Comparison of ENCODE assay signal across 28 mouse cellular contexts in the genomic region with DNA sequence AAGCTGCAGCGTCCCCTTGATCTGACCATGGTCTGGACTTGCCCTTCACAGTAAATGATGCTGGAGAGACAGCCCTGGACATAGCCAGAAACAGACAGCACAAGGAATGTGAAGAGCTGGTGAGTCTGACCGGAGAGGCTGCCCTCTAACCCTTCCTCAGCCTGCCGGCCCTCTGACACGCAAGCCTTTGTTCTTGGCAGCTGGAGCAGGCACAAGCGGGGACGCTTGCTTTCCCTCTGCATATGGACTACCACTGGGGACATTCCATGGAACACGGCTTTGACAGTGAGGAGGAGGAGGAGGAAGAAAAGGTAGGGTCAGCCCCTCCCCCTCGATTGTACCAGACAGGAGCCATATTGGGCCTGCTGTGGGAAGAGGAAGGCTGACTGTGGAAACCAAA. TPM values are rescaled to one million over a fixed set of nuclear protein-coding genes. Genes with fewer than 3 reads are reported as not detected.
DNase-seq lines count a peak whose midpoint lies in the region; ATAC-seq lines count a peak whose summit lies in the region.
"Had no signal": no experiment of that assay in that cellular context is flagged by ENCODE, and none has a peak within 500 bp of the region (broad histone marks: within the 10 kb centered on the region; RNA-seq: fewer than 3 reads in every experiment).

No protein-coding gene starts in this region.

- H3K9ac ChIP-seq in hindbrain, embryonic 14.5 days: no peak overlapping the region
- H3K9ac ChIP-seq: heart, embryonic 13.5 days; hindbrain, embryonic 12.5 days; intestine, embryonic 15.5 days had no signal

- no peak overlapping the region for H3K4me2 ChIP-seq in hindbrain, embryonic 14.5 days (replicated peaks)
- H3K4me2 ChIP-seq: heart, embryonic 13.5 days; hindbrain, embryonic 12.5 days; intestine, embryonic 15.5 days had no signal

- peak; percentile 72 for DNase-seq in hindbrain, embryonic 10.5 days (ENCODE audit: low spot score)
- DNase-seq in hindbrain, embryonic 14.5 days (ENCODE audit: low spot score): no peak
- DNase-seq in embryo, embryonic 10.5 days (ENCODE audit: low spot score): peak; percentile 50
- peak; percentile 41 for DNase-seq in embryonic facial prominence, embryonic 10.5 days (ENCODE audit: low spot score)
- no peak for DNase-seq in adrenal gland, postnatal 4 days (ENCODE audit: low spot score in 2 of 2)
- DNase-seq in frontal cortex, adult 2 months (ENCODE audit: extremely low spot score in 1 of 2, low spot score in 1 of 2): no peak
- DNase-seq: adrenal gland, postnatal 10 days; adrenal gland, postnatal 36 days; cerebellum, adult 11 months; cerebellum, adult 2 months; cerebellum, adult 9-11 months; gastrocnemius, postnatal 10 days; gastrocnemius, postnatal 36 days; heart, adult 2 months; heart, postnatal 14 days; heart, postnatal 4 days; kidney, adult 11 months had no signal

- H3K27ac ChIP-seq in hindbrain, embryonic 10.5 days: peak overlapping the region; percentile 74
- H3K27ac ChIP-seq in hindbrain, embryonic 14.5 days: no peak overlapping the region
- H3K27ac ChIP-seq in embryonic facial prominence, embryonic 10.5 days (replicated peaks): no peak overlapping the region; the same call in 1 of the 2 replicates
- H3K27ac ChIP-seq: heart, adult 2 months; heart, embryonic 10.5 days; heart, embryonic 13.5 days; hindbrain, embryonic 12.5 days; intestine, embryonic 15.5 days had no signal

- peaks cover 98% of the 10 kb centered on the region for H3K27me3 ChIP-seq in hindbrain, embryonic 10.5 days (ENCODE audit: insufficient read depth, poor library complexity, severe bottlenecking)
- H3K27me3 ChIP-seq in hindbrain, embryonic 14.5 days (ENCODE audit: control insufficient read depth, insufficient read depth, low read length): peaks cover 24% of the 10 kb centered on the region
- H3K27me3 ChIP-seq in embryonic facial prominence, embryonic 10.5 days (replicated peaks; ENCODE audit: low read depth, poor library complexity, severe bottlenecking): peaks cover 100% of the 10 kb centered on the region

- 26% methylated on average over 8 of the region's 8 CpGs for WGBS in hindbrain, embryonic 10.5 days
- WGBS in hindbrain, embryonic 14.5 days: 31% methylated on average over 8 of the region's 8 CpGs
- WGBS in embryonic facial prominence, embryonic 10.5 days: 33% methylated on average over 8 of the region's 8 CpGs

- no peak for ATAC-seq in hindbrain, embryonic 14.5 days (ENCODE audit: low FRiP score)
- ATAC-seq: activated CD4-positive, CD25-positive, alpha-beta regulatory T cell, adult 4 months; CD4-positive, CD25-positive, alpha-beta regulatory T cell, adult 4 months; forebrain, embryonic 14.5 days; hindbrain, embryonic 16.5 days; intestine, embryonic 15.5 days had no signal

- peak overlapping the region; percentile 21 for H3K4me3 ChIP-seq in hindbrain, embryonic 10.5 days
- H3K4me3 ChIP-seq in hindbrain, embryonic 14.5 days (replicated peaks; ENCODE audit: low read length): no peak overlapping the region
- H3K4me3 ChIP-seq in embryonic facial prominence, embryonic 10.5 days: no peak overlapping the region
- H3K4me3 ChIP-seq: heart, adult 2 months; heart, embryonic 10.5 days; heart, embryonic 13.5 days; hindbrain, embryonic 12.5 days; intestine, embryonic 15.5 days had no signal

- peaks cover 48% of the 10 kb centered on the region for H3K4me1 ChIP-seq in hindbrain, embryonic 10.5 days (replicated peaks)
- no peaks in the 10 kb centered on the region for H3K4me1 ChIP-seq in hindbrain, embryonic 14.5 days (replicated peaks; ENCODE audit: control insufficient read depth, insufficient read depth, low read length)
- peaks cover 33% of the 10 kb centered on the region for H3K4me1 ChIP-seq in embryonic facial prominence, embryonic 10.5 days

- peaks cover 4% of the 10 kb centered on the region for H3K36me3 ChIP-seq in hindbrain, embryonic 10.5 days
- no peaks in the 10 kb centered on the region for H3K36me3 ChIP-seq in hindbrain, embryonic 14.5 days (replicated peaks; ENCODE audit: control insufficient read depth, insufficient read depth)
- H3K36me3 ChIP-seq in embryonic facial prominence, embryonic 10.5 days (replicated peaks): 0 out of 2 replicates have a peak, but pooled peaks cover 3% of the 10 kb centered on the region

- H3K9me3 ChIP-seq in hindbrain, embryonic 10.5 days: no peaks in the 10 kb centered on the region
- H3K9me3 ChIP-seq in hindbrain, embryonic 14.5 days (ENCODE audit: control insufficient read depth, low read length): no peaks in the 10 kb centered on the region
- H3K9me3 ChIP-seq in embryonic facial prominence, embryonic 10.5 days: peaks cover 2% of the 10 kb centered on the region; the same call in 1 of the 2 replicates
- H3K9me3 ChIP-seq: heart, embryonic 10.5 days; heart, embryonic 13.5 days; hindbrain, embryonic 12.5 days; intestine, embryonic 15.5 days had no signal

RNA-seq across cellular contexts. Expression of a gene that starts 6.6 kb away (rescaled TPM):
- 1.3 and 2.2 TPM in 2 replicates for polyA plus RNA-seq in hindbrain, embryonic 10.5 days (2016; fragmentation: Nextera tagmentation; extraction: Ambion mirVana)
- polyA plus RNA-seq in hindbrain, embryonic 14.5 days (2014; fragmentation: Nextera tagmentation; extraction: Ambion mirVana): 1.2 and 2.0 TPM in 2 replicates
- polyA plus RNA-seq in embryonic facial prominence, embryonic 10.5 days (2016; fragmentation: Nextera tagmentation; extraction: Ambion mirVana): 0.83 and 0.97 TPM in 2 replicates
- 10 to 100 TPM; 10.6 to 13.1 TPM for total RNA-seq in adrenal gland, postnatal 4 days (2021)
- 0.86 and 0.99 TPM in 2 replicates for polyA plus RNA-seq in frontal cortex, adult 2 months (2012; rRNA removed)
- total RNA-seq: common myeloid progenitor, adult 5-6 weeks; granulocyte monocyte progenitor cell, adult 5-6 weeks; MEL had no signal

RNA-seq across cellular contexts. Expression of a gene that starts 34.8 kb away (rescaled TPM):
- 5.2 and 6.5 TPM in 2 replicates for polyA plus RNA-seq in hindbrain, embryonic 10.5 days (2016; fragmentation: Nextera tagmentation; extraction: Ambion mirVana)
- 4.9 TPM in 2 replicates for polyA plus RNA-seq in hindbrain, embryonic 14.5 days (2014; fragmentation: Nextera tagmentation; extraction: Ambion mirVana)
- 4.2 and 5.3 TPM in 2 replicates for polyA plus RNA-seq in embryonic facial prominence, embryonic 10.5 days (2016; fragmentation: Nextera tagmentation; extraction: Ambion mirVana)
- total RNA-seq in adrenal gland, postnatal 4 days (2021): 1 to 10 TPM; 6.0 to 6.1 TPM
- 4.3 and 4.6 TPM in 2 replicates for polyA plus RNA-seq in frontal cortex, adult 2 months (2012; rRNA removed)
- total RNA-seq: common myeloid progenitor, adult 5-6 weeks; granulocyte monocyte progenitor cell, adult 5-6 weeks had no signal
- polyA plus RNA-seq: CD4-positive, CD25-positive, alpha-beta regulatory T cell, adult 4 months had no signal

RNA-seq across cellular contexts. Expression of a gene that starts 43.5 kb away (rescaled TPM):
- 24.6 and 29.0 TPM in 2 replicates for polyA plus RNA-seq in hindbrain, embryonic 10.5 days (2016; fragmentation: Nextera tagmentation; extraction: Ambion mirVana)
- polyA plus RNA-seq in hindbrain, embryonic 14.5 days (2014; fragmentation: Nextera tagmentation; extraction: Ambion mirVana): 39.8 and 48.8 TPM in 2 replicates
- polyA plus RNA-seq in embryonic facial prominence, embryonic 10.5 days (2016; fragmentation: Nextera tagmentation; extraction: Ambion mirVana): 24.2 and 26.2 TPM in 2 replicates
- total RNA-seq in adrenal gland, postnatal 4 days (2021): 10 to 100 TPM; 39.2 to 41.8 TPM
- 58.5 and 68.6 TPM in 2 replicates for polyA plus RNA-seq in frontal cortex, adult 2 months (2012; rRNA removed)

Comparison
In these comparisons a context has a peak if more than half of its experiments do, and no peak if none do; other contexts are left out.
1. DNase-seq: peak in hindbrain, embryonic 10.5 days (single experiment), embryo, embryonic 10.5 days (single experiment) and embryonic facial prominence, embryonic 10.5 days (single experiment); none in hindbrain, embryonic 14.5 days (single experiment), adrenal gland, postnatal 4 days (0 of 2) and frontal cortex, adult 2 months (0 of 2).